Mouse (Mus musculus): ENCODE data around the gene Mep1a. TPM values are rescaled to one million over a fixed set of nuclear protein-coding genes. Genes with fewer than 3 reads are reported as not detected.

The Mep1a gene
- polyA plus RNA-seq, 1 experiment from 2014 or later, result 0.03 TPM

Other genes with a start within 250 kb of the Mep1a start
- 0.64 and 0.68 TPM in 2 replicates for gene Adgrf1, start 232.5 kb downstream of the Mep1a start, polyA plus RNA-seq (2015; fragmentation: Nextera tagmentation; extraction: Ambion mirVana)
- 2.6 and 3.0 TPM in 2 replicates for gene Adgrf5, start 142.4 kb downstream of the Mep1a start, polyA plus RNA-seq (2015; fragmentation: Nextera tagmentation; extraction: Ambion mirVana)
- not detected in 2 replicates for gene Ankrd66, start 40.8 kb upstream of the Mep1a start, polyA plus RNA-seq (2015; fragmentation: Nextera tagmentation; extraction: Ambion mirVana)
- 22.6 and 28.1 TPM in 2 replicates for gene Pla2g7, start 65.3 kb upstream of the Mep1a start, polyA plus RNA-seq (2015; fragmentation: Nextera tagmentation; extraction: Ambion mirVana)
- not detected in 2 replicates for gene Tdrd6, start 127.5 kb upstream of the Mep1a start, polyA plus RNA-seq (2015; fragmentation: Nextera tagmentation; extraction: Ambion mirVana)
- 1.4 and 1.6 TPM in 2 replicates for gene Slc25a27, start 164.4 kb upstream of the Mep1a start, polyA plus RNA-seq (2015; fragmentation: Nextera tagmentation; extraction: Ambion mirVana)
- gene Cyp39a1, start 164.6 kb upstream of the Mep1a start, polyA plus RNA-seq (2015; fragmentation: Nextera tagmentation; extraction: Ambion mirVana), result 9.6 and 10.2 TPM in 2 replicates